Mouse (Mus musculus): Measurements from ENCODE around the gene Peli1. TPM values are rescaled to one million over a fixed set of nuclear protein-coding genes. Genes with fewer than 3 reads are reported as not detected.

Peli1 gene
- total RNA-seq (2023) = 276 TPM

GRCm38 (mm10) chr11:21091067-21091427 lies at the start of gene Peli1:
TSS of gene Peli1 (plus strand) at chr11:21091291.

Other genes starting within 250 kb of the Peli1 start
- 70.2 TPM for gene Vps54, start 148.0 kb downstream of the Peli1 start, total RNA-seq (2023)